Mouse (Mus musculus) CH12.LX (cell line): ENCODE results near the gene Dop1a. TPM values are rescaled to one million over a fixed set of nuclear protein-coding genes. Genes with fewer than 3 reads are reported as not detected.

Experiments
- DNase-seq: peaks from one replicate; pipeline ENCODE4 v3.0.0-alpha.2; 2013; ENCODE audit errors: extremely low read depth
- H3K27ac ChIP-seq: 2 replicates; pipeline ENCODE4 v1.5.1; 2012; ENCODE audit warnings: low read depth, mild to moderate bottlenecking, control low read depth, moderate library complexity; ENCODE audit not compliant: insufficient read depth
- H3K27me3 ChIP-seq: replicated peaks from 2 replicates; pipeline ENCODE3; 2012; ENCODE audit warnings: inconsistent platforms
- H3K36me3 ChIP-seq, 2 experiments: replicated peaks in 1 of 2; 2 replicates each; pipeline versions ENCODE3 to v1.6.1; 2012; ENCODE audit warnings: inconsistent platforms in 1 of 2, low read length in 1 of 2, mild to moderate bottlenecking in 1 of 2, mixed read lengths in 1 of 2, moderate library complexity in 1 of 2; ENCODE audit not compliant: control insufficient read depth in 1 of 2, insufficient read depth in 1 of 2
- H3K4me1 ChIP-seq, 2 experiments: 2 replicates each; pipeline ENCODE4 v1.6.1; 2012; ENCODE audit warnings: inconsistent platforms in 1 of 2, moderate library complexity in 1 of 2; ENCODE audit not compliant: insufficient read depth in 2 of 2, control insufficient read depth in 1 of 2
- H3K4me2 ChIP-seq: 2 replicates; pipeline ENCODE4 v1.6.1; 2012; ENCODE audit warnings: low read depth, mild to moderate bottlenecking, control low read depth; ENCODE audit not compliant: poor library complexity, insufficient read depth, severe bottlenecking
- H3K4me3 ChIP-seq, 3 experiments: fragments of 150-350 bp in 1 of 3; sonication (generic) in 1 of 3; replicated peaks in 1 of 3; 2 replicates each; pipeline versions ENCODE3 to v1.5.1; 2011 to 2012; ENCODE audit warnings: low read depth in 2 of 3, low read length in 2 of 3, mild to moderate bottlenecking in 2 of 3, moderate library complexity in 2 of 3, control low read depth in 1 of 3, improper control_type of control experiment in 1 of 3, inconsistent platforms in 1 of 3, mixed read lengths in 1 of 3; ENCODE audit not compliant: poor library complexity in 1 of 3
- H3K79me2 ChIP-seq: replicated peaks from 2 replicates; pipeline ENCODE4 v1.6.1; 2012; ENCODE audit warnings: mild to moderate bottlenecking, moderate library complexity; ENCODE audit not compliant: control insufficient read depth, poor library complexity, insufficient read depth, severe bottlenecking; ENCODE audit errors: extremely low read depth
- H3K9ac ChIP-seq: 2 replicates; pipeline ENCODE4 v1.6.1; 2012; ENCODE audit warnings: low read depth, mild to moderate bottlenecking, control low read depth, moderate library complexity; ENCODE audit not compliant: insufficient read depth
- H3K9me3 ChIP-seq: replicated peaks from 2 replicates; pipeline ENCODE3; 2012; ENCODE audit warnings: low read length, inconsistent platforms, mixed read lengths
- CHD1 ChIP-seq: IDR thresholded peaks from 2 replicates; pipeline ENCODE4 v1.6.1; 2012; ENCODE audit warnings: low read depth, low read length, improper control_type of control experiment, inconsistent platforms
- CHD2 ChIP-seq: IDR thresholded peaks from 2 replicates; pipeline ENCODE4 v1.6.1; 2011; ENCODE audit warnings: low read length, improper control_type of control experiment
- CTCF ChIP-seq, 2 experiments: IDR thresholded peaks in 1 of 2; conservative IDR thresholded peaks in 1 of 2; 2 replicates each; pipeline ENCODE4 v1.5.1; 2011 to 2012; ENCODE audit warnings: low read depth in 2 of 2, low read length in 2 of 2, improper control_type of control experiment in 1 of 2, inconsistent platforms in 1 of 2, mild to moderate bottlenecking in 1 of 2, moderate library complexity in 1 of 2
- EP300 ChIP-seq: IDR thresholded peaks from 2 replicates; pipeline ENCODE4 v1.6.1; 2011; ENCODE audit warnings: low read length, improper control_type of control experiment
- ETS1 ChIP-seq: conservative IDR thresholded peaks from 2 replicates; pipeline ENCODE4 v1.6.1; 2012; ENCODE audit warnings: low read depth, mild to moderate bottlenecking, inconsistent platforms, low read length, improper control_type of control experiment, moderate library complexity
- HCFC1 ChIP-seq: IDR thresholded peaks from 2 replicates; pipeline ENCODE4 v1.6.1; 2012; ENCODE audit warnings: low read depth, mild to moderate bottlenecking, inconsistent platforms, low read length, improper control_type of control experiment
- IRF4 ChIP-seq: IDR thresholded peaks from 2 replicates; pipeline ENCODE4 v1.6.1; 2014; ENCODE audit warnings: low read depth, mild to moderate bottlenecking, inconsistent platforms, low read length, improper control_type of control experiment
- JUN ChIP-seq: IDR thresholded peaks from 2 replicates; pipeline ENCODE4 v1.6.1; 2011; ENCODE audit warnings: low read depth, mild to moderate bottlenecking, low read length, improper control_type of control experiment, moderate library complexity; ENCODE audit not compliant: insufficient read depth
- JUND ChIP-seq: conservative IDR thresholded peaks from 2 replicates; pipeline ENCODE4 v1.6.1; 2011; ENCODE audit warnings: low read depth, low read length, improper control_type of control experiment
- NRF1 ChIP-seq: IDR thresholded peaks from 2 replicates; pipeline ENCODE4 v1.6.1; 2014; ENCODE audit warnings: low read depth, mild to moderate bottlenecking, inconsistent platforms, low read length, improper control_type of control experiment, moderate library complexity
- PAX5 ChIP-seq: IDR thresholded peaks from 2 replicates; pipeline ENCODE4 v1.6.1; 2012; ENCODE audit warnings: low read length, inconsistent platforms, mixed read lengths
- POLR2A ChIP-seq: IDR thresholded peaks from 2 replicates; pipeline ENCODE4 v1.6.1; 2011; ENCODE audit warnings: low read depth, mild to moderate bottlenecking, improper control_type of control experiment, low read length
- POLR2AphosphoS2 ChIP-seq: IDR thresholded peaks from 2 replicates; pipeline ENCODE4 v1.6.1; 2011; ENCODE audit warnings: low read depth, low read length, improper control_type of control experiment
- RCOR1 ChIP-seq: conservative IDR thresholded peaks from 2 replicates; pipeline ENCODE4 v1.6.1; 2012; ENCODE audit warnings: low read depth, mild to moderate bottlenecking, inconsistent platforms, low read length, improper control_type of control experiment
- SIN3A ChIP-seq: IDR thresholded peaks from 2 replicates; pipeline ENCODE4 v1.6.1; 2012; ENCODE audit warnings: low read length, improper control_type of control experiment, inconsistent platforms
- TCF12 ChIP-seq: IDR thresholded peaks from 2 replicates; pipeline ENCODE4 v1.6.1; 2014; ENCODE audit warnings: low read depth, mild to moderate bottlenecking, inconsistent platforms, low read length, improper control_type of control experiment
- UBTF ChIP-seq: IDR thresholded peaks from 2 replicates; pipeline ENCODE4 v1.6.1; 2012; ENCODE audit warnings: low read depth, mild to moderate bottlenecking, inconsistent platforms, low read length, improper control_type of control experiment, moderate library complexity
- USF1 ChIP-seq: IDR thresholded peaks from 2 replicates; pipeline ENCODE4 v1.6.1; 2014; ENCODE audit warnings: low read depth, mild to moderate bottlenecking, inconsistent platforms, low read length, improper control_type of control experiment
- USF2 ChIP-seq: conservative IDR thresholded peaks from 2 replicates; pipeline ENCODE4 v1.6.1; 2011; ENCODE audit warnings: low read depth, low read length, improper control_type of control experiment
- ZC3H11A ChIP-seq: IDR thresholded peaks from 2 replicates; pipeline ENCODE4 v1.6.1; 2012; ENCODE audit warnings: low read depth, mild to moderate bottlenecking, inconsistent platforms, low read length, improper control_type of control experiment
- ZNF384 ChIP-seq: IDR thresholded peaks from 2 replicates; pipeline ENCODE4 v1.6.1; 2012; ENCODE audit warnings: low read depth, low read length, improper control_type of control experiment, inconsistent platforms
- dilution Hi-C: fragments of 300-500 bp; cut with MboI; formaldehyde crosslinking; loops from 2 replicates; pipeline ENCODE4 v1.14.3; 2020; ENCODE audit warnings: low sequenced_read_pairs; ENCODE audit not compliant: extremely low pct_unique_long_range_greater_than_20kb, extremely low pct_ligation_motif_present
- in situ Hi-C: fragments of 300-500 bp; cut with MboI; formaldehyde crosslinking; loops from 3 replicates; pipeline ENCODE4 v1.14.3; 2019; ENCODE audit warnings: low sequenced_read_pairs, low pct_ligation_motif_present, low pct_unique_long_range_greater_than_20kb, mixed read lengths
- polyA plus RNA-seq: library from polyadenylated mRNA; unstranded; fragments of >175 nt; gene quantifications from 2 replicates; pipeline ENCODE4 v1.2.1, GENCODE M21; 2012; ENCODE audit warnings: low read depth; ENCODE audit not compliant: insufficient read length
- total RNA-seq, 2 experiments: library from RNA; depleted of rRNA; stranded (reverse); fragments of 300-350 nt in 1 of 2; fragments of >200 nt in 1 of 2; gene quantifications; 2 replicates each; pipeline ENCODE4 v1.2.3; 2012 to 2014

The Dop1a gene
- total and polyA plus RNA-seq, 3 experiments = 15.0 to 19.0 (median 16.1) TPM

GRCm38 (mm10) chr9:86496261-86496660, 29.3 kb downstream of the Dop1a start:
- in situ Hi-C loops = no loop called here
- dilution Hi-C loops = no loop called here
- no peak overlapping the region for H3K4me2 ChIP-seq
- H3K4me1 ChIP-seq = no peaks in the 10 kb centered on the region
- H3K79me2 ChIP-seq = no peaks in the 10 kb centered on the region
- H3K27me3 ChIP-seq = no peaks in the 10 kb centered on the region
- H3K27ac ChIP-seq = no peak overlapping the region
- no peak overlapping the region for H3K4me3 ChIP-seq
- no peaks in the 10 kb centered on the region for H3K9me3 ChIP-seq
- no peak for TF ChIP-seq RCOR1
- no peak for TF ChIP-seq IRF4
- no peak for TF ChIP-seq USF2
- TF ChIP-seq JUND = no peak
- TF ChIP-seq, all 38 proteins: peak for 0
- no peak for DNase-seq
- Histone ChIP-seq H3K9ac (no peak overlapping the region), H3K36me3 (peaks cover 25 to 62% of the 10 kb centered on the region in 2 experiments)

GRCm38 (mm10) chr9:86499083-86499482, 32.1 kb downstream of the Dop1a start:
- H3K36me3 ChIP-seq = peaks cover 18 to 67% of the 10 kb centered on the region in 2 experiments
- no peak overlapping the region for H3K4me2 ChIP-seq
- H3K9me3 ChIP-seq = no peaks in the 10 kb centered on the region
- H3K27me3 ChIP-seq = no peaks in the 10 kb centered on the region
- DNase-seq = no peak
- H3K4me3 ChIP-seq = no peak overlapping the region
- no peak overlapping the region for H3K27ac ChIP-seq
- no peak overlapping the region for H3K9ac ChIP-seq
- dilution Hi-C loops = no loop called here
- no peaks in the 10 kb centered on the region for H3K79me2 ChIP-seq
- TF ChIP-seq ZNF384 (no peak), USF1 (no peak), RCOR1 (no peak), HCFC1 (no peak), PAX5 (no peak), TCF12 (no peak), EP300 (no peak), CHD2 (no peak), CHD1 (no peak), SIN3A (no peak), UBTF (no peak), JUN (no peak), ZC3H11A (no peak), POLR2AphosphoS2 (no peak), ETS1 (no peak), CTCF (conservative IDR thresholded peaks at IDR 0.05 in 1 of 2, IDR thresholded peaks at IDR 0.05 in 1 of 2; ENCODE audit: low read depth in 2 of 2, low read length in 2 of 2) (no peak), NRF1 (no peak), POLR2A (no peak), JUND (no peak)
- TF ChIP-seq, all 38 proteins: peak for 0
- in situ Hi-C loops = no loop called here
- no peaks in the 10 kb centered on the region for H3K4me1 ChIP-seq
